Mouse (Mus musculus) erythroblast, adult 5-6 weeks (primary cell): ENCODE results near the gene Timm29. TPM values are rescaled to one million over a fixed set of nuclear protein-coding genes. Genes with fewer than 3 reads are reported as not detected.
"Not testable (repeated sequence)": the region's sequence is repeated elsewhere in the genome, so short reads cannot be mapped to it uniquely, and the experiment has no call there.

Experiments used
- ATAC-seq: replicated peaks from 2 replicates; pipeline ENCODE4 v1.8.0; 2016; ENCODE audit warnings: moderate number of reproducible peaks, mild to moderate bottlenecking, moderate TSS enrichment, inconsistent platforms; ENCODE audit not compliant: poor library complexity, low FRiP score, severe bottlenecking
- total RNA-seq, 2 experiments: library from RNA; stranded (forward) in 1 of 2; stranded (reverse) in 1 of 2; fragments of 150-400 nt in 1 of 2; fragments of 200-764, 138-1000 nt in 1 of 2; gene quantifications; 2 replicates each; pipeline versions ENCODE4 v1.2.3 to v1.2.4; 2015 to 2017; ENCODE audit warnings: low replicate concordance in 2 of 2

The Timm29 gene
- total RNA-seq, 2 experiments from 2014 or later, result 16.7 to 17.0 TPM

DNA sequence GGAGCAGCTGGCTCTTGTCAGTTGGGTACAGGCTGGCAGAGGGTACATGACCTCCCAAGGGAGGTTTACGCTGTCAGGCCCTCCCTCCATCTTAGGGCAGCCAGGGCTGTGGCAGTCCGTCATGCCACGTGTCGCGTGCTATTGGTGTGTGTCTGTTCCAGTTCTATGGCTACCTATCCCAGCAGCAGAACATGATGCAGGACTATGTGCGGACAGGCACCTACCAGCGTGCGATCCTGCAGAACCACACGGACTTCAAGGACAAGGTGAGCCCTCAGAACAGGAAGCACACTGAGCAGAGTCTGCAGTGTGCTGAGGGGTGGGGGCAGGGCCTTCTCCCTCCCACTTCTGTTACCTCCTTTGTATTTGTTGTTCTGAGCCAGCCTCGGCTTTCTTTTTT lies 17.3 kb upstream of the Timm29 start:
- ATAC-seq, result no peak

DNA sequence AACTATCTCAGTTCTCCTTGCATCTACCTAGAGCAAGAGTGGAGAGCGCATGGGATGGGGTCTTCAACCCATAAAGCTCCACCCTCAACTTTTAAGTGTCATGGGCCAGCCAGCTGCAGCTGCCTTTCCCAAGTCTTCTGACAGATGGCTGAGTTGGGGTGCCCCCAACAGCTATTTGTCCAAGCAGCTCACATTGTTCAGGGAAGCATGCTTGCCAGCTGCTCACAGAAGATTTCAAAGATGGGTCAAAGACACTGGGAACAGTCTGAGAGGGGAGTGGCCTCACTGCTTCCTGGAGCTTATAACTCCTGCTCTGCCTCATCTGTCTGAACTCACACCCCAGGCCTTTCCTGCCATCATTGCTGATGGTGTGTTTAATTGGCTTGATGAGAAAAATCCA lies 16.2 kb upstream of the Timm29 start:
- ATAC-seq, result no peak

DNA sequence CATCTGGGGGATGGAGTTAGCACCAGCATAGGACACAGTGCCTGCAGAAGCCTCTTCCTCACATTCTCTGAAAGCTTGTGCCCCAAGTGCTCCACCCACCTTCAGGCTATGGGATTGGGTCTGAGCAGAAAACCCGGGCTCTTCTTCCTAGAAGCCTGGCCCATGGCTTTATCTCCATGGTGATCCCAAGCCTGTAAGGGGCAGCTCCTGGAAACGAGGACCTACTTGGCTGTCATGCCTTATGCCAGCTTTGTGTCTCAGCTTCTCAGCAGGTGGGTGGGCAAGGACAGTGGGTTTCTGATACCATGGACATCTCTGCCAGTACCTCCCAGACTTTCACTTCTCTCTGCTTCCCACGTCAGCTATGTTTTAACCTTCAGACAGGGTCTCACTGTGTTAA lies 14.3 kb upstream of the Timm29 start:
- ATAC-seq, result no peak

DNA sequence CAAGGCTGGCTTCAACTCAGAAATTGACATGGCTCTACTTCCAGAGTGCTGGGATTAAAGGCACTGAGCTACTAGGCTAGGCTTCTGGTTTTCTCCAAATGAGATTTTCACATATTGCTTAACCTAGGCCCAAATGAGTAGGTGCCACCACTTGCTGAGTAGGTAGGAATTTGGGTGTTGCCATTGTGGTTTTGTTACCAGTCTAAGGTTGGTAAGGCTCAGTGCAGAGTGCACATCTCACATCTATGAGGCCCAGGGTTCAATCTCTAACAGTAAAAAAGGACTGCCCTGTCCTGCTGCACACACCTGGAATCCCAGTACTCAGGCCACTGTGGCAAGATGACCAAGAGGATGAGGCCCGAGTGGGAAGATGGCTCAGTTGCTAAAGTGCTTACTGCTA lies 7.1 kb upstream of the Timm29 start:
- ATAC-seq, result no peak

DNA sequence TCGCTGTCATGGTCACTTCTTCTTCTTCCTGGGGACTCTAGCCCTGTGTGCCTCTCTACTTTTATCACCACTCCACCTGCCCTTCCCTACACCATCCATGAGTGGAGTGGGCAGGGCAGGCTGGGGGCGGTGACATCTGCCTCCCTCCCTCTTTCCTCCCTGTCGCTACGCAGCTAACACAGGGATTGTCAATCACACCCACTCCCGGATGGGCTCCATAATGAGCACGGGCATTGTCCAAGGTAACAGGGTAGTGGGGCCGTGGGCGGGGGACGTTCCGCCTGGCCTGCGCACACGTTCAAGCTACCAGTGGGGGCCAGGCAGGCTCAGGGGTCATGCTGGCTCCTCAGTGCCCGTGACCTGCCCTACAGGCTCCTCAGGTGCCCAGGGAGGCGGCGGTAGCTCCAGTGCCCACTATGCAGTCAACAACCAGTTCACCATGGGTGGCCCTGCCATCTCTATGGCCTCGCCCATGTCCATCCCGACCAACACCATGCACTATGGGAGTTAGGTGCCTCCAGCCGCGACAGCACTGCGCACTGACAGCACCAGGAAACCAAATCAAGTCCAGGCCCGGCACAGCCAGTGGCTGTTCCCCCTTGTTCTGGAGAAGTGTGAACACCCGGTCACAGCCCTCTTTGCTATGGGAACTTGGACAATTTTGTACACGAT lies 4.7 kb upstream of the Timm29 start:
- ATAC-seq, result no peak

DNA sequence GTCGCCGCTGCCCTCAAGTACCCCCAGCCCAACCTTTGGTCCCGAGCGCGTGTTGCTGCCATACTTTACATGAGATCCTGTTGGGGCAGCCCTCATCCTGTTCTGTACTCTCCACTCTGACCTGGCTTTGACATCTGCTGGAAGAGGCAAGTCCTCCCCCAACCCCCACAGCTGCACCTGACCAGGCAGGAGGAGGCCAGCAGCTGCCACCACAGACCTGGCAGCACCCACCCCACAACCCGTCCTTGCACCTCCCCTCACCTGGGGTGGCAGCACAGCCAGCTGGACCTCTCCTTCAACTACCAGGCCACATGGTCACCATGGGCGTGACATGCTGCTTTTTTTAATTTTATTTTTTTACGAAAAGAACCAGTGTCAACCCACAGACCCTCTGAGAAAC lies 4.2 kb upstream of the Timm29 start:
- ATAC-seq, result no peak

DNA sequence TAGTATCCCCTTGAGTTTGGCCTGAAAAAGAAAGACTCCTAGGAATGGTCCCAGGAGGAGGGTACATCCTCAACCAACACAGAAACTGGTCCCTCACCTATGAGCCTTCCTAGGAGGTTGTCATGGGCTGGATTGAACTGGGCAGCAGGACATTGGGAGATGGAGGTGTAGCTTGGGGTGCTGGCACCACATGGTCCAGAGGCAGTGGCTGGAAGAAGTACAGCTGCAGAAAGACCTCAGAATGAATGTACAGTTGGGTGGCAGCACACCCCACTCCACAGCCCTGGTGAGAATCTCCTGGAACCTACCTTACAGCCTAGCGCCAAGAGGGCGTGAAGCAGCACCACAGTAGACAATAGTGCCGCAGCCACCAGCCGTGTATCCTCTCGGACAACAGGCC lies 3.0 kb upstream of the Timm29 start:
- no peak for ATAC-seq

DNA sequence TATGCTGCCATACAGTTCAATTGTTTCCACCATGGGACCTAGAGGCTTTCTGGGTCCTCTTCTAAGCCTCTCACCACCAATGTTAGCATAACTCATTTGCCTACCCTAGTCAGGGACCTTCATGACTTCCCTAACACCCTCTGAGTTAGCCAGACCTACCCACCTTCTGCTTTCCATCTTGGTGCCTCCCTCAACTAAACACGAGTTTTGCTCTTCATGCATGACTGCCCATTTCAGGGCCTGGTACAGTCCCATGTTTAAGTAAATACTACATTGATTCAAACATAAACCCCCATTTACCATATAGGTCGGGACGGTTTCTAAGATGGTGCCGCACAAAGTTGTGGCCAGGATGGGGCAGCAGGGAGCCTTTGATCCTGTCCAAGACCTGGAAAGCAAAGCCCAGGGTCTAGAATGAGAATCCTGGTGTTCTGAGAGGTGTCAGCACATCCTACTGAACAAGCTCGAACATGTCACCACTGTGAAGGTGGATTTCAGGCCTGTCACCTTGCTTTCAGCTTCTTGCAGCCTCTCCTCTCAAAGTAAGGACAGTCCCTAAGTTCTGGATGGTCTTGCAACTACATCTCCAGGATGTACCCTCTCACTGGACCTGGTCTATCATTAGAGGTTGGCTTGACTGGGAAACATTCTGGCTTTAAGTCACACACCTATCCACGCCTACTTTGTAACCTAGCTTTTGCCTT lies 1.2 kb upstream of the Timm29 start:
- no peak for ATAC-seq

DNA sequence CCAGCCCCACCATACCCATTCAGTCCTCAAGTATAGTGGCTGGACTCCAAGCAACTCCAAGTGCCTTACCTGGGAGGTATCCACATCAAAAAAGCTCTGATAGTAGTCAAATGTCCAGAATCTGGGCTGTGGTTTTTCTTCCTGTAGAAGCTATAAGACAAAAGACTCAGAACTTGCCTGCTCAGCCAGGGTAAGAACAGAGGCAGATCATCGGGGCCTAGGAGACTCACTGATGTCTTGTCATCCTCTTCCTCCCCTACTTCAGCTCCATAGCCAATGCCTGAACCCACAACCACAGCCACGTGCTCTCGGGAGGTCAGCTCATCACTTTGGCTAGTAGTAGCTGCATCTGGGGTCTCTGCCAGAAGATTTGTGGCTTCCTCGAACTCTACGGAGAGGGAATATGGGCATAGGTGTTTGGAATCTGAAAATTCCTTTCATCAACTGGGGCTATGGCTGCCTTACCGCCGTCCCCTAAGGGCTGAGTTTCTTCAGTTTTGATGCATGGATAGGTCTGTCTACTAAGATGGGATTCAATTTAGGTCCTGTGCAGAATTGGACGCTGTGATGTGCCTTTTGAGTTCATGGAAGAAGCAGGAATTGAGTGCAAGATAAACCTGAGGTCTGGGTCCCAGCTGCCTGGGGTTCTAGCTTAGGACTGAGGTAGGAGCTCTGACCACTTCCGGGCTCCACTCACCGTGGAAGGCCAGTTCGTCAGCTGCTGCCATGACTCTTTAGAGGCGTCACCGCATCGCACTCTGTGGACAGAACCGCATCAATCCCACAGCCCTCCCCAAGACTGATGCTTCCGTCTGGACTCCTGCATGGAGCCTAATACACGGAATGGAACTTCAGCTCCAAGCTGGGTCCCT lies 455 bp upstream of the Timm29 start:
- ATAC-seq, result peak; percentile 52

DNA sequence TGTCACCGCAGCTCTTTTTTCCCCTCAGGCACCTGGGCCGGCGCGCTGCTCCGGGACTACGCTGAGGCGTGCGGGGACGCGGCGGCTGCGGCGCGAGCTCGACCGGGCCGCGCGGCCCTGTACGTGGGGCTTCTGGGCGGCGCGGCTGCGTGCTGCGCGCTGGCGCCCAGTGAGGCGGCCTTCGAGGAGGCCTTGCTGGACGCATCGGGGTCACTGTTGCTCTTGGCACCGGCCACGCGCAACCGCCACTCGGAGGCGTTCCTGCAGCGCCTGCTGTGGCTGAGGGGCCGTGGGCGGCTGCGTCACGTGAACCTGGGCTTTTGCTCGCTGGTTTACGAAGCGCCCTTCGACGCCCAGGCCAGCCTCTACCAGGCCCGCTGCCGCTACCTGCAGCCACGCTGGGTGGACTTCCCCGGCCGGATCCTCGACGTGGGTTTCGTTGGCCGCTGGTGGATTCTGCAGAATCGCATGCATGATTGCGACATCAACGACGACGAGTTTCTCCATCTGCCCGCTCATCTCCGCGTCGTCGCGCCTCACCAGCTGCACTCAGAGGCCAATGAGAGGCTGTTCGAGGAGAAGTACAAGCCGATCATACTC lies 700 bp downstream of the Timm29 start:
- peak; percentile 28 for ATAC-seq

DNA sequence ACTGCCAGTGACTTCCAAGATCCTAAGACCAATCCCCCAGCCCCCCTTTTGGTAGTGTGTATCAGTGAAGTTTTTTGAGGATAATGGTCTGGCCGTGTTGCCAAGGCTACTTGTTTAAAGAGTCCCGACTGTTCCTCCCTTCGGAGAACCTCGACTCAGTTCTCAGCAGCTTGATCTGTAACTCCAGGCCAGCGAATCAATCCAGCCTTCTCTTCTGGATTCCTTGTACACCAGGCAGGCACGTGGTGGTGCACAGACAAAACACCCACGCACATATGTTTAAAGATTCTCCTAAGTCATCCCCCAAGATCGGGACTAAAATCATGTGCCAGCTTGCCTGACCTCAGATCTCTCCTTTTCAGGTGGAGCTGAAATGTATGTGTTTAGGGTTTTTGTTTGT lies 1.8 kb downstream of the Timm29 start:
- ATAC-seq, result not testable (repeated sequence)

DNA sequence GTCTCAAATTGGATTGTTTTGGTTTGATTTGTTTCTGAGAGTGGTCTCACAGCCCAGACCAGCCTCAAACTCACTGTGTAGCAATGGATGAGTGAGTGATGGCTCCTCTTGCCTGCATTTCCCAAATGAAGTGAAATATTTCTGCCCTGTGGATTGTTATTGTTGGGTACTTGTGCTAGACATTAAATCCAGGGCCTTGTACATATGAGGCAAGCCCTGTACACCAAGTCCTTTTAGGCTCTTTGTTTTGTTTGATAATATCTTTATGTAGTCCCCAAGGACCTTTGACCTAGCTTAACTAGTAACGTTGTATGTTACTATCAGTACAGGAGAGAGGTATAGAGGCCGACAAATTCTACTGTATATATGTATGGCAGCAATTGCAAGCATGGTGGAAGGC lies 2.3 kb downstream of the Timm29 start:
- no peak for ATAC-seq

DNA sequence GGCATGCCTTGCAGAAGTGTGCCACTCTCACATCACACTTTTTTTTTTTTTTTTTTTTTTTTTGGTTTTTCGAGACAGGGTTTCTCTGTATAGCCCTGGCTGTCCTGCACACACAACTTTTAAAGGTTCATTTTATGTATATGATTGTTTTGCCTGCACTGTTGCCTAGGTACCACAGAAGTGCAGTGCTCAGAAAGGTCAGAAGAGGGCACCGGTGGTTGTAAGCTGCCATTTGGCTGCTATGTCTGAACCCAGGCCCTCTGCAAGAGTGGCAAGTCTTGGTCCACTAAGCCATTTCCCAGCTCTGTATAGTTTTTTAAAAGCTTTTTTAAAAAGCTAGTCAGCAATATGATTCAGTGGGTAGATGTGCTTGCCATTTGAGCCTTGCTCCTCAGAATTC lies 5.7 kb downstream of the Timm29 start:
- 0 out of 2 replicates have a peak, but pooled peaks have one; percentile 55 for ATAC-seq

DNA sequence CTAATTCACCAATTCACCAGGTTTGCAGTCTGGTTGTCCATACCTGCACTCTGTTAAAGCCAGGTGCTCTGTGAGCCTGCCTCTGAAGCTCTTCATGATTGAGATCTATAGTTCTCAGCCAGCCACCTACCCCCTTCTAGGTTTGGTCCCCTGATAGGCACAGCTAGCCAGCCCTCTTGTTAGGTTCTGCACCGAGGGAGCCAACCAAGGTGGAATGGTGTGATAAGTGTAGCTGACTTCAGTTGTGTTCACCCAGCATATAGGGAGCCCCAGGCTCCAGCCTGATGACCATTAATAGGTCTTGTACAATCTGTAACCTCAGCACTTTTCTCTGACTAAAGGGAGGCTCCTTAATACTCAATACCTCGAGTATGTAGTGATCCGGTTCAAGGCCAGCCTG lies 7.7 kb downstream of the Timm29 start:
- peak; percentile 48; the same call in 1 of the 2 replicates for ATAC-seq

DNA sequence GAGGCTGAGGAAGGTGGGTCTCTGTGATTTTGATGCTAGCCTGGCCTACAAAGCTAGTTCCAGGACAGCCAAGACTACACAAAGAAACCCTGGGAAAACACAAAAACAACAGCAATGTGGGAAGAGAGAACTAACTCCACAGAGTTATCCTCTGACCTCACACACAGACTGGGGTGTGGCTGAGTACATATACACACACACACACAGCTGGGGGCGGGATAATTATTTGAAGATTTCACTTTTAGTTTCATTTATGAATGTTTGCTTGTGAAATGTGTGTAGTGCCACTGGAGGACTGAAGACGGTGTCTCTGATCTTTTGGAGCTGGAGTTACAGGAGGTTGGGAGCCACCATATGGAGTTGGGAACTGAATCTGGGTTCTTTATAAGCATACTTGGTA lies 8.6 kb downstream of the Timm29 start:
- ATAC-seq, result no peak

DNA sequence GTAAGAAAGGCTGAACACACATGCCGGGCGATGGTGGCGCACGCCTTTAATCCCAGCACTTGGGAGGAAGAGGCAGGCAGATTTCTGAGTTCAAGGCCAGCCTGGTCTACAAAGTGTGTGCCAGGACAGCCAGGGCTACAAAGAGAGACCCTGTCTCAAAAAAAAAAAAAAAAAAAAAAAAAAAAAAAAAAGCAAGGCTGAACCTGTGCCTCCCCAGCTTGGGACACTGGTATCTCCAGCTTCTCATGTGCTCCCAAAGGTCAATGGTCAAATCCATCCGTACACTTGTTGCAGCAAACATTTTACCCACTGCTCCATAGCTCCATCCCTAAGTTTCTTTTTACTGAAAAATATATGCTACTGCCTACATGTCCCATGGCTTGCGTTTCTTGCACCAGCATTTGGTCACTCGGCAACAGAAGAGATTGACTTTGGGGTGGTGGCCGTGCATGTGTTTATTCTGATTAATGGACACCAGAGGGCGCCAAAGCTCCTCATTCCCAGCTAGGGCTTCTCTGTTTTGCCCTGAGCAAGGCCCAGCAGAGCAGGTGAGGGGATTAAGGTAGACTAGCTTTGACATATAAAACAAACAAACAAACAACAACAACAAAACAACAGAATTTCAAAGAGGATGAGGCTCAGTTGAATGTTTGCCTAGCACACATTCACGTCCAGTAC lies 9.3 kb downstream of the Timm29 start:
- ATAC-seq, result peak; percentile 89

DNA sequence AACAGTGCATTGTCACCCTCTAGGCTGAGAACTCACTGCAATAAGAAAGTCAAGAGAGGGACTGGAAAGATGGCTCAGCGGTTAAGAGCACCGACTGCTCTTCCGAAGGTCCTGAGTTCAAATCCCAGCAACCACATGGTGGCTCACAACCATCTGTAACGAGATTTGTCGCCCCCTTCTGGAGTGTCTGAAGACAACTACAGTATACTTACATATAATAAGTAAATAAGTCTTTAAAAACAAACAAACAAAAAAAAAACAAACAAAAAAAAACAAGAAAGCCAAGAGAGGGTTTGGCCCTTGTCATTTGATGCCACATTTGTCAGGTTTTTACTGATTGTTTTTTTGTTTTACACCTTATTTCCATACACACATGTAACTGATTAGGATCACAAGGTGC lies 11.6 kb downstream of the Timm29 start:
- no peak for ATAC-seq

DNA sequence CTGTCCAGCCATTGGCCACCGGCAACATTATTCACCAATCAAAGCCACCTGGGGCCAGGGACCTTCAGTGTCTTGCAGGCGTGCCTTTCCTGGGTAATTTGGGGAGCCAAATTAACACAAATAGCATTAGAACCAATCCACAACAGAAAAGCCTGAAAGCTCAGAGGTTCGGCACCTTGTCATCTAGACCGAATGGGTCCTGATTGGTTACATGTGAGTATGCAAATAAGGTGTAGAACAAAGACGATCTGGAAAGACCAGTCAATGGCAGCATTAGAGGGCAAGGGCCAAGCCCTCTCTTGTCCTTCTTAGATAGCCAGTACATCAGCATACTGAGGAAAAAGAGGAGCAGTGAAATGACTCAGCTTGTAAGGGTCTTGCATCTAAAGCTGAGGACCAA lies 13.3 kb downstream of the Timm29 start:
- no peak for ATAC-seq

DNA sequence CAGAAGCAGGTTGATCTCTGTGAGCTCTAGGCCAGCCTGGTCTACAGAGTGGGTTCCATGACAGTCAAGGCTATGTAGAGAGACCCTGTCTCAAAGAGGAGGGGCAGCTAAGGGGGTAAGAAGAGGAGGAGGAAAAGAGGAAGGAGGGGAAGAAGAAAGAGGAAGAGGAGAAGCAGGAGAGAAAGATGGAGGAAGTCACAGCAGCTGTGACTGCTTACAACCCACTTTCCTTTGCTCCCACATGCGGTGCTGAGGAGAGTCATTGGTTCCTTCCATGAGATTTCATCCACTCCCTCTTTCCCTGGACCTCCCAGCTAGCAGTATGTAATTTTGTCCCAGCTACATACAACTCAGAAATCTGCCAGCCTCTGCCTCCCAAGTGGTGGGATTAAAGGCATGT lies 14.1 kb downstream of the Timm29 start:
- no peak for ATAC-seq

DNA sequence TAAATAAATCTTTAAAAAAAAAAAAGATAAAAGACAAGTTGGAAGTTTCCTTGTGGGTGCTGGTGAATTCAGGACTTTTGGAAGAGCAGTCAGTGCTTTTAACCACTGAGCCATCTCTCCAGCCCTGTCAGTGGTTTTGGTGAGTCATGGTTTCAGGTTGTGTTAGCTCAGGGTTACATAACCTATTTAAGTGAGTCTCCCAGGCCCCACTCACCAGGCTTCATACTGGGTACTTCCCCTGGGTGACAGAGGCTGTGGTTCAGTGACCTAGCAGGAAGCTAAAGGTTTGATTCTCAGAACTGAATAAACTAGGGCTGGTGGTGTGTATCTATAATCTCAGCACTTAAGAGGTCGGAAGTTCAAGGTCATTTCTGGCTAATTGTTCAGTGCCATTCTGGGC lies 17.3 kb downstream of the Timm29 start:
- ATAC-seq, result no peak
